Mouse (Mus musculus) intestine, embryonic 16.5 days (tissue): ENCODE measurements around the gene Prss33. TPM values are rescaled to one million over a fixed set of nuclear protein-coding genes. Genes with fewer than 3 reads are reported as not detected.

ENCODE experiments used
- ATAC-seq: fragments of 200-750 bp; cut with Nextera tagmentation; 2 replicates; pipeline ENCODE4 v1.8.0; 2017; ENCODE audit warnings: moderate TSS enrichment, moderate library complexity
- H3K27ac ChIP-seq: fragments of 300-500 bp; sonication (generic); 2 replicates; pipeline ENCODE4 v1.5.1; 2014; ENCODE audit warnings: mild to moderate bottlenecking, low read length
- H3K27me3 ChIP-seq: fragments of 300-500 bp; sonication (generic); replicated peaks from 2 replicates; pipeline ENCODE4 v1.6.1; 2014; ENCODE audit warnings: low read length, control low read depth, mixed read lengths; ENCODE audit not compliant: control insufficient read depth, insufficient read depth
- H3K36me3 ChIP-seq: fragments of 300-500 bp; sonication (generic); 2 replicates; pipeline ENCODE4 v1.6.1; 2014; ENCODE audit warnings: low read length, control low read depth; ENCODE audit not compliant: control insufficient read depth, insufficient read depth
- H3K4me1 ChIP-seq: fragments of 300-500 bp; sonication (generic); 2 replicates; pipeline ENCODE4 v1.6.1; 2014; ENCODE audit warnings: low read length, control low read depth, mixed read lengths; ENCODE audit not compliant: control insufficient read depth, insufficient read depth
- H3K4me2 ChIP-seq: fragments of 300-500 bp; sonication (generic); 2 replicates; pipeline ENCODE4 v1.6.1; 2014; ENCODE audit warnings: low read depth, low read length, control low read depth
- H3K4me3 ChIP-seq: fragments of 300-500 bp; sonication (generic); 2 replicates; pipeline ENCODE4 v1.5.1; 2014; ENCODE audit warnings: mild to moderate bottlenecking, low read length
- H3K9ac ChIP-seq: fragments of 300-500 bp; sonication (generic); 2 replicates; pipeline ENCODE4 v1.6.1; 2014; ENCODE audit warnings: low read depth, low read length
- H3K9me3 ChIP-seq: fragments of 300-500 bp; sonication (generic); 2 replicates; pipeline ENCODE4 v1.6.1; 2016; ENCODE audit warnings: low read length, control low read depth; ENCODE audit not compliant: control insufficient read depth
- WGBS: fragments of 180-500 bp; shearing (Covaris S2); extraction: QIAGEN DNeasy Blood & Tissue Kit; methylation state at CpG from one replicate; pipeline ENCODE4 v1.1.7; 2014; 5-methylcytosine and 5-hydroxymethylcytosine counted together
- polyA plus RNA-seq: library from polyadenylated mRNA; unstranded; fragments of >200 nt; fragmentation: Nextera tagmentation; extraction: Ambion mirVana; gene quantifications from 2 replicates; pipeline ENCODE4 v1.2.1, GENCODE M21; 2015

The Prss33 gene
- polyA plus RNA-seq, 1 experiment from 2014 or later: 0.17 TPM

DNA sequence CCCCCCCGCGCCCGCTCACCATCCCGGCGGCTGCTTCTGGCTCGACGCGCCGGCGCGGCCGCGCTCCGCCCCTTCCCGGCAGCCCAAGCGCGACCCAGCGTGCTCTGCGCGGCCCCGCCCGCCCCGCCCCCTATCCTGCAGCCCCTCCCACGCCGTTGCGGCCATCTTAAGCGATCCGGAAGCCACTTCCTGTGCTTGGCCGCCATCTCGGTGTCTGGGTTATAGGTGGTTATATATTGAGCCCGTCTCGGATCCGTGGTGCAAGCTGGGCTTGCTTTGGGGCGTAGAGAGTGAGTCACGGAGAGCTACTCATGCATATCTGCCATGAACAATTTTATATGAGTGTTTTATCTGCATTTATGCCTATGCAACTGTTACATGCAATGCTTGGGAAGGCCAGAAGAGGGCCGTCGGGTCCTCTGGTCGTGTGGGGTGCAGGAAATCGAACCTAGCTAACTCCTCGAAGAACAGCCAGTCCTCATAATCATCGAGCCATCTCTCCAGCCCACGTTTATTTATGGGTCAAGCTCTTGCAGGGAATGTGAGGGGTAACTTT lies 6.7 kb downstream of the Prss33 start, which contains the start of gene Elob:
Elob (minus strand) TSS at position 73 of the 556 bp plus-strand sequence.
- no peaks in the 10 kb centered on the region for H3K36me3 ChIP-seq
- H3K9ac ChIP-seq: peak within 1 kb of the TSS; percentile 89
- peaks cover 8% of the 10 kb centered on the region; the same call in 1 of the 2 replicates for H3K4me1 ChIP-seq
- no peaks in the 10 kb centered on the region for H3K9me3 ChIP-seq
- H3K4me3 ChIP-seq: peak within 1 kb of the TSS; percentile 84
- H3K4me2 ChIP-seq: peak within 1 kb of the TSS; percentile 83
- 2% methylated on average over 24 of the region's 42 CpGs for WGBS
- peak; percentile 95 for ATAC-seq
- no peaks in the 10 kb centered on the region; the same call in 1 of the 2 replicates for H3K27me3 ChIP-seq
- peak within 1 kb of the TSS; percentile 94 for H3K27ac ChIP-seq

GRCm38 (mm10) chr17:23828271-23829001 lies 7.4 kb downstream of the Prss33 start:
- peak overlapping the region; percentile 89 for H3K9ac ChIP-seq
- under 1% methylated on average over 47 of the region's 47 CpGs for WGBS
- peak overlapping the region; percentile 73 for H3K27ac ChIP-seq
- peak; percentile 81 for ATAC-seq
- H3K36me3 ChIP-seq: peaks cover 6% of the 10 kb centered on the region; the same call in 1 of the 2 replicates
- no peaks in the 10 kb centered on the region for H3K9me3 ChIP-seq
- H3K4me1 ChIP-seq: peaks cover 8% of the 10 kb centered on the region; the same call in 1 of the 2 replicates
- peak overlapping the region; percentile 83 for H3K4me2 ChIP-seq
- peak overlapping the region; percentile 84 for H3K4me3 ChIP-seq
- no peaks in the 10 kb centered on the region; the same call in 1 of the 2 replicates for H3K27me3 ChIP-seq

DNA sequence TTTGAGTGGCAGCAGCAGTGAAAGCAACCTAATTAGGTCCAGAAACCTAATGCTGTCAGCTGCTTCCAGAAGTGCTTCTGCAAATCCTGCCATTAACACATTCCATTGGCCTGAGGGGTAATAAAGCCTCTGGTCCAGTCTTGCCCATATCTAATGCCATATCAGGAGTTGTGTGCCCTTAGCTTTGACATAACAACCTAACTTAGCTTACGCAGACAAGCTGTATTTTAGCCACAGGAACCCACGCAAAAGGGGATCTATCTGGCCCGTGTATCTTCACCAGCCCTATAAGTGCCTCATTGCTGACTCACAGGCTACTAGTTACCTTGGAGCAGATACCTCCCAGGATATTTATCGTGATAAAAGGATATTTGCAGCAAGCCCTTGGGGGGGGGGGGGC lies 10.3 kb downstream of the Prss33 start:
- 84% methylated on average over 4 of the region's 4 CpGs for WGBS
- H3K4me1 ChIP-seq: peaks cover 8% of the 10 kb centered on the region; the same call in 1 of the 2 replicates
- no peak for ATAC-seq
- H3K4me2 ChIP-seq: no peak overlapping the region
- no peak overlapping the region for H3K27ac ChIP-seq
- no peak overlapping the region for H3K4me3 ChIP-seq
- H3K27me3 ChIP-seq: no peaks in the 10 kb centered on the region
- peaks cover 26% of the 10 kb centered on the region for H3K36me3 ChIP-seq
- H3K9ac ChIP-seq: no peak overlapping the region
- H3K9me3 ChIP-seq: no peaks in the 10 kb centered on the region

DNA sequence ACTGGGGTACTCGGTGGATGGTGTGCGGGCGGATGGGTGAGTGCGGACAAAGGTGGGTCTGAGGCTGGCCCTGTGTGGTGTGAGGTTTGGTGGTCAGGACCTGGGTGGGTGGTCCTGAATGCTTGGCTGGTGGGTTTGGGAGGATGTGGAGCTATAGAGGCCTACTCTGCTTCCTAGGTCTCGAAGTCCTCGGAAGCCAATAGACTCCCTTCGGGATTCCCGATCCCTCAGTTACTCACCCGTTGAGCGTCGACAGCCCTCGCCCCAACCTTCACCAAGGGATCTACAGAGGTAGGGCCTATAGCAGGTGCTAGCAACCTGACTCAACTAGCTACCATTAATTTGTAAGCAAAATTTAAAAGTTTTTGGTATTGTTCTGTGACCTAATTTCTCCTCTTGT lies 12.2 kb downstream of the Prss33 start:
- Histone ChIP-seq H3K27ac (no peak overlapping the region), H3K9ac (no peak overlapping the region), H3K4me3 (no peak overlapping the region), H3K36me3 (peaks cover 46% of the 10 kb centered on the region), H3K4me2 (no peak overlapping the region), H3K27me3 (no peaks in the 10 kb centered on the region), H3K9me3 (peaks cover 7% of the 10 kb centered on the region), H3K4me1 (peaks cover 8% of the 10 kb centered on the region; the same call in 1 of the 2 replicates)
- 86% methylated on average over 12 of the region's 12 CpGs for WGBS
- no peak for ATAC-seq

GRCm38 (mm10) chr17:23823018-23823417 lies 12.8 kb downstream of the Prss33 start:
- Histone ChIP-seq H3K4me2 (no peak overlapping the region), H3K36me3 (peaks cover 52% of the 10 kb centered on the region), H3K27me3 (no peaks in the 10 kb centered on the region), H3K9ac (no peak overlapping the region), H3K4me3 (no peak overlapping the region), H3K9me3 (peaks cover 11% of the 10 kb centered on the region), H3K27ac (no peak overlapping the region), H3K4me1 (peaks cover 6% of the 10 kb centered on the region; the same call in 1 of the 2 replicates)
- 86% methylated on average over 16 of the region's 16 CpGs for WGBS
- ATAC-seq: no peak

DNA sequence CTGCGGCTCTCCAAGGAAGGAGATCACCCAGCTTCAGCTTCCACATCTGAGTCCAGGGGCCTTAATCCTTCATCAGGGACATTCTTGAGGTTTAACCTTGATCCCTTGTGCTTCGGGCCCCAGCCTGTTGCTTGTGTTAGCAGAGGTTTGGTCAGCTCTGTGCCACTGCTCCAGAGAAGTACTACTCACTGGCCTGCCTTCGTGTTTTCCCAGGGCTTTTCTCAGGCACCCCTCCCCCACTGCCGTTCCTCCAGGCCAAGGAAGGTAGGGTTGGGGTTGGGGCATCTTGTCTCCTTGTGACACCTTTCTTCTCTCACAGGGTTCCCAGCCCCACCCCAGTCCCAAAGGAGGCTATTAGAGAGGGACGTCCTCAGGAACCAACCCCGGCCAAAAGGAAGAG lies 13.8 kb downstream of the Prss33 start:
- no peak overlapping the region for H3K9ac ChIP-seq
- no peaks in the 10 kb centered on the region for H3K27me3 ChIP-seq
- H3K9me3 ChIP-seq: peaks cover 11% of the 10 kb centered on the region
- WGBS: 69% methylated on average over 6 of the region's 6 CpGs
- H3K4me1 ChIP-seq: 0 out of 2 replicates have a peak, but pooled peaks cover 2% of the 10 kb centered on the region
- no peak for ATAC-seq
- peaks cover 61% of the 10 kb centered on the region for H3K36me3 ChIP-seq
- H3K4me3 ChIP-seq: no peak overlapping the region
- no peak overlapping the region for H3K4me2 ChIP-seq
- H3K27ac ChIP-seq: no peak overlapping the region

- Histone ChIP-seq H3K27ac (no peak overlapping the region), H3K36me3 (peaks cover 75% of the 10 kb centered on the region), H3K9ac (no peak overlapping the region), H3K4me3 (no peak overlapping the region), H3K4me1 (no peaks in the 10 kb centered on the region), H3K27me3 (no peaks in the 10 kb centered on the region), H3K9me3 (peaks cover 11% of the 10 kb centered on the region), H3K4me2 (no peak overlapping the region)
- no peak for ATAC-seq
- 95% methylated on average over 5 of the region's 5 CpGs for WGBS
Measured at GRCm38 (mm10) chr17:23820731-23821130, 15.1 kb downstream of the Prss33 start.

DNA sequence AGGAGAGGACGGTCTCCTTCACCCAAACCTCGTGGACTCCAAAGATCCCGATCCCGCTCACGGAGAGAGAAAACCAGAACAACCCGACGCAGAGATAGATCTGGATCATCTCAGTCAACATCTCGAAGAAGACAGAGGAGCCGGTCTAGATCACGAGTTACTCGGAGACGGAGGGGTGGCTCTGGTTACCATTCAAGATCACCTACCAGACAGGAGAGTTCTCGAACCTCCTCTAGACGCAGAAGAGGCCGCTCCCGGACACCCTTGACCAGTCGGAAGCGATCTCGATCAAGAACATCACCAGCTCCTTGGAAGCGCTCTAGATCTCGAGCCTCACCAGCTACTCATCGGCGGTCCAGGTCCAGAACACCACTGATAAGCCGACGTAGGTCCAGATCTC lies 16.6 kb downstream of the Prss33 start:
- no peak overlapping the region for H3K4me2 ChIP-seq
- peaks cover 11% of the 10 kb centered on the region for H3K9me3 ChIP-seq
- no peak overlapping the region for H3K9ac ChIP-seq
- peaks cover 83% of the 10 kb centered on the region for H3K36me3 ChIP-seq
- no peak overlapping the region for H3K27ac ChIP-seq
- ATAC-seq: no peak
- WGBS: 97% methylated on average over 25 of the region's 25 CpGs
- no peaks in the 10 kb centered on the region for H3K4me1 ChIP-seq
- H3K4me3 ChIP-seq: no peak overlapping the region
- no peaks in the 10 kb centered on the region for H3K27me3 ChIP-seq

DNA sequence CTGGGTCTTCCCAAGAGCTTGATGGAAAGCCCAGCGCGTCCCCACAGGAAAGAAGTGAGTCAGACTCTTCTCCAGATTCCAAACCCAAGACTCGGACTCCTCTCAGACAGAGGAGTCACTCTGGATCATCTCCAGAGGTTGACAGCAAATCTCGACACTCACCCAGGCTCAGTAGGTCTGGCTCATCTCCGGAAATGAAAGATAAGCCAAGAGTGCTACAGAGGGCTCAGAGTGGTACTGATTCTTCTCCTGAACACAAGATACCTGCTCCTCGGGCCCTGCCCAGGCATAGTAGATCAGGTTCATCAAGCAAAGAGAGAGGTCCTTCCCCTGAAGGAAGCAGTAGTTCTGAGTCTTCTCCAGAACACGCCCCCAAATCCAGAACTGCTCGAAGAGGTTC lies 17.3 kb downstream of the Prss33 start:
- Histone ChIP-seq H3K9ac (no peak overlapping the region), H3K9me3 (peaks cover 11% of the 10 kb centered on the region), H3K4me1 (no peaks in the 10 kb centered on the region), H3K4me2 (no peak overlapping the region), H3K27me3 (no peaks in the 10 kb centered on the region), H3K36me3 (peaks cover 83% of the 10 kb centered on the region), H3K4me3 (no peak overlapping the region), H3K27ac (no peak overlapping the region)
- WGBS: 99% methylated on average over 8 of the region's 8 CpGs
- ATAC-seq: no peak
